Mouse (Mus musculus): ENCODE results near the gene Ninj2. TPM values are rescaled to one million over a fixed set of nuclear protein-coding genes. Genes with fewer than 3 reads are reported as not detected.
A peak's percentile ranks its signal among the peaks of the same experiment; 100 is the strongest.

The Ninj2 gene
- total and polyA plus RNA-seq, 3 experiments = 0.08 TPM; not detected in 2

- no peak overlapping the region for H3K27ac ChIP-seq (ENCODE audit: control insufficient read depth, low read depth, low read length)
- H3K9me3 ChIP-seq (replicated peaks; ENCODE audit: insufficient read depth, low read length) = no peaks in the 10 kb centered on the region
- peaks cover 0 to 6% of the 10 kb centered on the region in 2 experiments; a peak in 2 of 4 replicates for H3K36me3 ChIP-seq (ENCODE audit: control insufficient read depth in 1 of 2, insufficient read depth in 2 of 2, low read length in 2 of 2)
- peaks cover 0 to 2% of the 10 kb centered on the region in 2 experiments; a peak in 1 of 4 replicates for H3K4me1 ChIP-seq (ENCODE audit: control insufficient read depth in 1 of 2, insufficient read depth in 2 of 2, low read length in 2 of 2)
- no peak for DNase-seq (ENCODE audit: low read depth, low spot score)
- peak overlapping the region in 1 of 2 experiments; percentile 24; a peak in 2 of 4 replicates for H3K4me3 ChIP-seq (ENCODE audit: control insufficient read depth in 1 of 2, insufficient read depth in 1 of 2, low read depth in 2 of 2, low read length in 2 of 2)
- peak; percentile 56; the same call in 1 of the 2 replicates for TF ChIP-seq GATA1 (IDR thresholded peaks at IDR 0.05; ENCODE audit: low read depth, low read length)
- TF ChIP-seq ZNF384 (IDR thresholded peaks at IDR 0.05; ENCODE audit: low read depth, low read length) = peak; percentile 94
- no peak for TF ChIP-seq E2F4 (IDR thresholded peaks at IDR 0.05; ENCODE audit: borderline replicate concordance, low read depth, low read length)
- TF ChIP-seq TCF12 (IDR thresholded peaks at IDR 0.05; ENCODE audit: low read depth, low read length) = no peak
- TF ChIP-seq USF1 (IDR thresholded peaks at IDR 0.05; ENCODE audit: low read depth, low read length) = no peak
- TF ChIP-seq SIN3A (IDR thresholded peaks at IDR 0.05; ENCODE audit: low read length) = 0 out of 2 replicates have a peak, but pooled peaks have one; percentile 41
- TF ChIP-seq EP300 (IDR thresholded peaks at IDR 0.05; ENCODE audit: low read depth in 1 of 2, low read length in 2 of 2) = peak in 1 of 2 experiments; percentile 32; a peak in 2 of 4 replicates
- peak; percentile 66 for TF ChIP-seq ETS1 (IDR thresholded peaks at IDR 0.05; ENCODE audit: low read depth, low read length)
- H3K27me3 ChIP-seq (ENCODE audit: control insufficient read depth in 1 of 2, insufficient read depth in 2 of 2, low read length in 2 of 2) = no peaks in the 10 kb centered on the region
- no peaks in the 10 kb centered on the region for H3K79me2 ChIP-seq (ENCODE audit: control insufficient read depth, insufficient read depth, low read length, poor library complexity)
- no peak overlapping the region for H3K9ac ChIP-seq (ENCODE audit: control insufficient read depth, low read depth, low read length, poor library complexity, severe bottlenecking)
Measured at GRCm38 (mm10) chr6:120047705-120048292, 45.4 kb upstream of the Ninj2 start.

GRCm38 (mm10) chr6:120054412-120054811 is 38.7 kb upstream of the Ninj2 start:
- H3K9ac ChIP-seq (ENCODE audit: control insufficient read depth, low read depth, low read length, poor library complexity, severe bottlenecking) = no peak overlapping the region

More at GRCm38 (mm10) chr6:120054412-120054811, 38.7 kb upstream of the Ninj2 start:
- Histone ChIP-seq H3K9me3 (replicated peaks; ENCODE audit: insufficient read depth, low read length) (no peaks in the 10 kb centered on the region), H3K36me3 (ENCODE audit: control insufficient read depth in 1 of 2, insufficient read depth in 2 of 2, low read length in 2 of 2) (no peaks in the 10 kb centered on the region), H3K4me1 (ENCODE audit: control insufficient read depth in 1 of 2, insufficient read depth in 2 of 2, low read length in 2 of 2) (0 out of 4 replicates have a peak, but pooled peaks cover 0 to 3% of the 10 kb centered on the region in 2 experiments), H3K27me3 (ENCODE audit: control insufficient read depth in 1 of 2, insufficient read depth in 2 of 2, low read length in 2 of 2) (no peaks in the 10 kb centered on the region), H3K27ac (ENCODE audit: control insufficient read depth, low read depth, low read length) (no peak overlapping the region), H3K4me3 (ENCODE audit: control insufficient read depth in 1 of 2, insufficient read depth in 1 of 2, low read depth in 2 of 2, low read length in 2 of 2) (no peak overlapping the region), H3K79me2 (ENCODE audit: control insufficient read depth, insufficient read depth, low read length, poor library complexity) (no peaks in the 10 kb centered on the region)
- TF ChIP-seq ZC3H11A (IDR thresholded peaks at IDR 0.05; ENCODE audit: low read depth, low read length) = no peak
- no peak for TF ChIP-seq NRF1 (IDR thresholded peaks at IDR 0.05; ENCODE audit: insufficient read depth, low read depth, low read length, poor library complexity, severe bottlenecking)
- no peak for TF ChIP-seq GATA1 (IDR thresholded peaks at IDR 0.05; ENCODE audit: low read depth, low read length)
- no peak for TF ChIP-seq POLR2A (IDR thresholded peaks at IDR 0.05; ENCODE audit: control insufficient read depth in 1 of 2, insufficient read depth in 1 of 2, low read depth in 1 of 2, low read length in 2 of 2, poor library complexity in 1 of 2)
- no peak for TF ChIP-seq TBP (IDR thresholded peaks at IDR 0.05; ENCODE audit: low read depth, low read length)
- no peak for TF ChIP-seq E2F4 (IDR thresholded peaks at IDR 0.05; ENCODE audit: borderline replicate concordance, low read depth, low read length)
- no peak for TF ChIP-seq MYC (IDR thresholded peaks at IDR 0.05; ENCODE audit: low read depth, low read length)
- no peak for TF ChIP-seq BHLHE40 (IDR thresholded peaks at IDR 0.05; ENCODE audit: borderline replicate concordance, low read depth, low read length)
- TF ChIP-seq TCF12 (IDR thresholded peaks at IDR 0.05; ENCODE audit: low read depth, low read length) = no peak
- no peak for TF ChIP-seq RCOR1 (IDR thresholded peaks at IDR 0.05; ENCODE audit: low read depth, low read length)
- TF ChIP-seq GABPA (IDR thresholded peaks at IDR 0.05; ENCODE audit: low read depth, low read length) = no peak
- no peak for TF ChIP-seq SMC3 (IDR thresholded peaks at IDR 0.05; ENCODE audit: low read depth, low read length)
- TF ChIP-seq HCFC1 (IDR thresholded peaks at IDR 0.05; ENCODE audit: low read depth, low read length) = no peak
- TF ChIP-seq NELFE (IDR thresholded peaks at IDR 0.05; ENCODE audit: low read depth, low read length) = no peak
- TF ChIP-seq KAT2A (conservative IDR thresholded peaks at IDR 0.05; ENCODE audit: low read depth, low read length) = no peak
- no peak for DNase-seq (ENCODE audit: low read depth, low spot score)

Data from MEL (cell line).